Mouse (Mus musculus) midbrain, embryonic 12.5 days (tissue): Measurements from ENCODE around the gene Arhgap18. TPM values are rescaled to one million over a fixed set of nuclear protein-coding genes. Genes with fewer than 3 reads are reported as not detected.
A peak's percentile ranks its signal among the peaks of the same experiment; 100 is the strongest.

Experiments used
- ATAC-seq: fragments of 200-750 bp; cut with Nextera tagmentation; 2 replicates; pipeline ENCODE4 v1.8.0; 2017; ENCODE audit warnings: low read depth, moderate TSS enrichment, moderate library complexity; ENCODE audit not compliant: low FRiP score
- H3K27ac ChIP-seq: fragments of 300-500 bp; sonication (generic); replicated peaks from 2 replicates; pipeline ENCODE4 v1.5.1; 2016; ENCODE audit warnings: mild to moderate bottlenecking
- H3K27me3 ChIP-seq: fragments of 300-500 bp; sonication (generic); 2 replicates; pipeline ENCODE4 v1.6.1; 2016; ENCODE audit warnings: mild to moderate bottlenecking
- H3K36me3 ChIP-seq: fragments of 300-500 bp; sonication (generic); 2 replicates; pipeline ENCODE4 v1.6.1; 2016
- H3K4me1 ChIP-seq: fragments of 300-500 bp; sonication (generic); 2 replicates; pipeline ENCODE4 v1.6.1; 2016
- H3K4me2 ChIP-seq: fragments of 300-500 bp; sonication (generic); replicated peaks from 2 replicates; pipeline ENCODE4 v1.6.1; 2016; ENCODE audit warnings: mild to moderate bottlenecking, moderate library complexity
- H3K4me3 ChIP-seq: fragments of 300-500 bp; sonication (generic); 2 replicates; pipeline ENCODE4 v1.5.1; 2016; ENCODE audit warnings: mild to moderate bottlenecking
- H3K9ac ChIP-seq: fragments of 300-500 bp; sonication (generic); replicated peaks from 2 replicates; pipeline ENCODE4 v1.6.1; 2016; ENCODE audit warnings: mild to moderate bottlenecking, moderate library complexity
- H3K9me3 ChIP-seq: fragments of 300-500 bp; sonication (generic); 2 replicates; pipeline ENCODE4 v1.6.1; 2016; ENCODE audit warnings: mild to moderate bottlenecking
- WGBS: fragments of 180-500 bp; shearing (Covaris S2); methylation state at CpG from one replicate; pipeline ENCODE4 v1.1.7; 2016; 5-methylcytosine and 5-hydroxymethylcytosine counted together
- polyA plus RNA-seq: library from polyadenylated mRNA; unstranded; fragments of >200 nt; fragmentation: Nextera tagmentation; extraction: Ambion mirVana; gene quantifications from 2 replicates; pipeline ENCODE4 v1.2.1, GENCODE M21; 2016

Gene Arhgap18
- polyA plus RNA-seq, 1 experiment from 2014 or later = 17.8 TPM

DNA sequence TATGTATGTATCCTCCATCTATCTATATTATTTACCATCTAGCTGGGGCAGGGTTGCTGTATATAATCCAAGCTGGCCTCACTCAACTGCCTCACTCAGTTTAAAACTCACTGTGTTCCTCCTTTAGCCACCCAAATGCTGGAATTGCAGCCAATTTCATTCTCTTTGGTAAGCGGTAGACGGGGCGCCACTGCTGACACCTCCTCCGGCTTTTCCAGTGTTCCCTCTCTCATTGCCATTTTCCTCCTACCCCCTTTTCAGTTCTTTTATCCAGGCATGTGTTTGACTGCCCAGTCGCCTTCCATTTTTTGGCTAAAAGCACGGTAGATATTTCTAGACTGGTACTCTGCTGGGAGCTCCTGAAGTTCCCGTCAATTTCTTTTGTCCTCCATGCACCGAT lies 62.4 kb downstream of the Arhgap18 start:
- Histone ChIP-seq H3K4me1 (no peaks in the 10 kb centered on the region), H3K4me2 (no peak overlapping the region), H3K27ac (no peak overlapping the region), H3K9ac (no peak overlapping the region), H3K4me3 (no peak overlapping the region), H3K9me3 (no peaks in the 10 kb centered on the region), H3K27me3 (no peaks in the 10 kb centered on the region), H3K36me3 (no peaks in the 10 kb centered on the region)
- WGBS = 94% methylated on average over 8 of the region's 8 CpGs
- no peak for ATAC-seq

GRCm38 (mm10) chr10:26820326-26820725 lies 67.1 kb downstream of the Arhgap18 start:
- Histone ChIP-seq H3K4me2 (no peak overlapping the region), H3K9ac (no peak overlapping the region), H3K4me1 (peaks cover 12% of the 10 kb centered on the region), H3K27me3 (no peaks in the 10 kb centered on the region), H3K9me3 (no peaks in the 10 kb centered on the region), H3K27ac (no peak overlapping the region), H3K36me3 (no peaks in the 10 kb centered on the region), H3K4me3 (no peak overlapping the region)
- no peak for ATAC-seq

- H3K27me3 ChIP-seq = no peaks in the 10 kb centered on the region
- H3K4me3 ChIP-seq = no peak overlapping the region
- WGBS = 80% methylated on average over 1 of the region's 1 CpGs
- no peak overlapping the region for H3K27ac ChIP-seq
- no peak overlapping the region for H3K4me2 ChIP-seq
- no peak overlapping the region for H3K9ac ChIP-seq
- no peaks in the 10 kb centered on the region for H3K36me3 ChIP-seq
- H3K4me1 ChIP-seq = peaks cover 15% of the 10 kb centered on the region
- no peak for ATAC-seq
- H3K9me3 ChIP-seq = no peaks in the 10 kb centered on the region
Measured at GRCm38 (mm10) chr10:26820936-26821335, 67.7 kb downstream of the Arhgap18 start.

GRCm38 (mm10) chr10:26823997-26824396 lies 70.8 kb downstream of the Arhgap18 start:
- Histone ChIP-seq H3K4me2 (no peak overlapping the region), H3K4me1 (peaks cover 33% of the 10 kb centered on the region)
- WGBS = 26% methylated on average over 5 of the region's 5 CpGs

DNA sequence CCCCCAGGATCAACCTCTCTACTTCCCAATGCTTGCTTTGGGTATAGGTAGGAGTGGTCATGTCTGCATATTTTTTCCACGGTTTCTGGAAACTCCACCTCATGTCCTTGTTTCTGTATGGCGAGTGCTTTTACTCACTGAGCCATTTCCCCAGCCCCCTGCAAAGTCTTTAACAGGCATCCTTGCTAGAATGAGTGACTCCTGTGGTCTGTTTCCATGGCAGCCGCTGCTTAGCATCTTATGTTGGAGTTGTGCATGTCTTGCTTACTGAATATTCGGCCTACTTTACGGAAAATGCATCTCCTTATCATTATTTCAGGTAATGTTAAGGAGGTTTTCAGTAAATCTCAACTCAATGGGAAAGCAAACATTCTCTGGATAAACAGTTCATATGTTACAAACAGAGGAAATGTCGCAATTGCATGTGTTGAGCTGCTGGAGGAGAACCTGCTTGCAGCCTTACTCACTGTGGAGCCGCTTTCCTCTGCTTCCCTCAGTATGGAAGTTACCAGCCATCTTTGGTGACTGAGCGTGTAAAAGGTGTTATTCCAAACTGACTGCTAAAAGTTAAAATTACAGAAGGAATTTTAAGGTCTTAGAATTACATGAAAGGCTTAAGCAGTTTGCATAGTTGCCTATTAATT lies 72.1 kb downstream of the Arhgap18 start:
- WGBS = 60% methylated on average over 8 of the region's 8 CpGs
- no peak for ATAC-seq

More at GRCm38 (mm10) chr10:26823997-26824396, 70.8 kb downstream of the Arhgap18 start:
- Histone ChIP-seq H3K4me3 (no peak overlapping the region), H3K9me3 (no peaks in the 10 kb centered on the region), H3K27ac (no peak overlapping the region), H3K27me3 (no peaks in the 10 kb centered on the region), H3K36me3 (no peaks in the 10 kb centered on the region), H3K9ac (no peak overlapping the region)
- 0 out of 2 replicates have a peak, but pooled peaks have one; percentile 11 for ATAC-seq

GRCm38 (mm10) chr10:26827315-26827714 lies 74.1 kb downstream of the Arhgap18 start:
- H3K4me1 ChIP-seq = peaks cover 33% of the 10 kb centered on the region
- peak overlapping the region; percentile 83 for H3K27ac ChIP-seq
- ATAC-seq = peak; percentile 87

More for the DNA sequence above, 72.1 kb downstream of the Arhgap18 start:
- H3K9me3 ChIP-seq = no peaks in the 10 kb centered on the region
- no peak overlapping the region for H3K4me3 ChIP-seq
- no peak overlapping the region for H3K9ac ChIP-seq
- H3K36me3 ChIP-seq = no peaks in the 10 kb centered on the region
- H3K4me1 ChIP-seq = peaks cover 33% of the 10 kb centered on the region
- no peak overlapping the region; the same call in 1 of the 2 replicates for H3K27ac ChIP-seq
- H3K27me3 ChIP-seq = no peaks in the 10 kb centered on the region
- no peak overlapping the region for H3K4me2 ChIP-seq

GRCm38 (mm10) chr10:26828412-26829137 lies 75.4 kb downstream of the Arhgap18 start:
- Histone ChIP-seq H3K27ac (peak overlapping the region; percentile 83), H3K4me2 (no peak overlapping the region), H3K4me3 (no peak overlapping the region), H3K27me3 (no peaks in the 10 kb centered on the region), H3K9me3 (no peaks in the 10 kb centered on the region), H3K4me1 (peaks cover 33% of the 10 kb centered on the region), H3K9ac (no peak overlapping the region), H3K36me3 (no peaks in the 10 kb centered on the region)
- no peak for ATAC-seq
- 60% methylated on average over 9 of the region's 9 CpGs for WGBS

More at GRCm38 (mm10) chr10:26827315-26827714, 74.1 kb downstream of the Arhgap18 start:
- Histone ChIP-seq H3K4me3 (no peak overlapping the region), H3K4me2 (no peak overlapping the region), H3K9ac (no peak overlapping the region), H3K9me3 (no peaks in the 10 kb centered on the region), H3K27me3 (no peaks in the 10 kb centered on the region), H3K36me3 (no peaks in the 10 kb centered on the region)
- WGBS = 20% methylated on average over 5 of the region's 5 CpGs

- peaks cover 15% of the 10 kb centered on the region for H3K4me1 ChIP-seq
- ATAC-seq = no peak
Measured at GRCm38 (mm10) chr10:26832068-26832467, 78.8 kb downstream of the Arhgap18 start.

DNA sequence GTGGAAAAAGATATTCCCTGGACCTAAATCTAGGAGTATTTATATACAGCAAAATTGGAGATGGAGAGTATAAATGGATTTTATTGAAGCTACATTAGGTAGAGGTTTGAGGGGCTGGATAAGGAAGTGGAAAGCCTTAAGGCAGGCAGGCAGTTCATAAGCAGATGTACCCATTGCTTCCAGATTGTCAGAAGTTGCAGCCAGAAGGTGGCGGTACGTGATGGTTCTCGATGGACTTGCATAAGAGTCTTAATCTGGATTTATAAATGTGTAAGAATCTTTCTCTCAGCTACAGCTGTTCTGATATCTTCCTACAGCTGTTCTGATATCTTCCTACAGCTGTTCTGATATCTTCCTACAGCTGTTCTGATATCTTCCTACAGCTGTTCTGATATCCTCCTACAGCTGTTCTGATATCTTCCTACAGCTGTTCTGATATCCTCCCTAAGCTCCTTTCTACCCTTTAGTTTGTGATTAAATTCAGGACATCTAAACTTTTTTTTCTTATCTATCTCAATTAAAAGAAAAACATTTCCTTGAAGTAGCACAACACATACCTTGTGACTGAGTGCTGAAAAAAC lies 79.5 kb downstream of the Arhgap18 start:
- Histone ChIP-seq H3K36me3 (no peaks in the 10 kb centered on the region), H3K4me2 (no peak overlapping the region), H3K9me3 (no peaks in the 10 kb centered on the region), H3K27ac (no peak overlapping the region), H3K4me1 (peaks cover 10% of the 10 kb centered on the region), H3K27me3 (no peaks in the 10 kb centered on the region), H3K4me3 (no peak overlapping the region), H3K9ac (no peak overlapping the region)
- no peak for ATAC-seq
- 98% methylated on average over 3 of the region's 3 CpGs for WGBS

More at GRCm38 (mm10) chr10:26832068-26832467, 78.8 kb downstream of the Arhgap18 start:
- Histone ChIP-seq H3K4me2 (no peak overlapping the region), H3K27ac (no peak overlapping the region), H3K36me3 (no peaks in the 10 kb centered on the region), H3K4me3 (no peak overlapping the region), H3K9me3 (no peaks in the 10 kb centered on the region), H3K9ac (no peak overlapping the region), H3K27me3 (no peaks in the 10 kb centered on the region)
- WGBS = 91% methylated on average over 3 of the region's 3 CpGs

DNA sequence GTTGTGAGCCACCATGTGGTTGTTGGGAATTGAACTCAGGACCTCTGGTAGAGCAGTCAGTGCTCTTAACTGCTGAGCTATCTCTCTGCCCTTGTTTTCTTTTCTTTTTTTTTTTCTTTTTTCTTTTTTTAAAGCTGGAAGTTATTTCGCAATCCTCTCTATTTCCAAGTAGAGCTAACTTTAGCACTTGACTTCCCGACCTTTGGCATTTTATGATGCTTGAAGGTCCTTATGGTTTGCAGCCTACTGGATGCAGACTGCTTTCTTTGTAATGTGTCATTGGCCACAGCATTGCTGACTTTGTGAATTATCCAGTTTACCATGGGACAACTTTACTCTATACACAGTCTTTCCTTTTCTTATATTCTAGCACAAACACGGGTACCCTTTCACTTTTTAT lies 80.2 kb downstream of the Arhgap18 start:
- Histone ChIP-seq H3K4me3 (no peak overlapping the region), H3K9me3 (no peaks in the 10 kb centered on the region), H3K4me1 (peaks cover 4% of the 10 kb centered on the region), H3K27me3 (no peaks in the 10 kb centered on the region), H3K9ac (no peak overlapping the region), H3K27ac (no peak overlapping the region), H3K4me2 (no peak overlapping the region), H3K36me3 (no peaks in the 10 kb centered on the region)
- ATAC-seq = no peak
- WGBS = 89% methylated on average over 3 of the region's 3 CpGs

DNA sequence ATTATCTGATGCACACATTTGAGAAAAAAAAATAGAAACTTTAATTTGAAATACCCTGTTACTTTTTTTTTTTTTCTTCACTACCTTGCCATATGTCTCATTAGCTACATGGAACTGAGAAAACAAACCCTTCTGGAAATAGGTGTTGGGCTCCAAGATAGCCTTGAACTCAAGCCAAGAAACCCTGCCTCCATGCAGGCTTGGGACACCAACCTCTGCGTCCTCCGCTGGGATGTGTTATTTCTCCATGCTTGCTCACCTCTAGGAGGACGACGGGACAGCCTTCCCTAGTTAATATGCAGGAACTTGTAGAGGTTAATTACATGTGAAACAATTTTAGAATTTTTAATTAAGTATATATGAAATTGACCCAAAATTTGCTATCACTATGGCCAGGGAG lies 96.1 kb downstream of the Arhgap18 start:
- no peak overlapping the region for H3K27ac ChIP-seq
- no peaks in the 10 kb centered on the region for H3K4me1 ChIP-seq
- H3K36me3 ChIP-seq = no peaks in the 10 kb centered on the region
- H3K9ac ChIP-seq = no peak overlapping the region
- H3K4me3 ChIP-seq = no peak overlapping the region
- no peak overlapping the region for H3K4me2 ChIP-seq
- 91% methylated on average over 4 of the region's 4 CpGs for WGBS
- no peaks in the 10 kb centered on the region for H3K9me3 ChIP-seq
- no peaks in the 10 kb centered on the region for H3K27me3 ChIP-seq
- no peak for ATAC-seq

DNA sequence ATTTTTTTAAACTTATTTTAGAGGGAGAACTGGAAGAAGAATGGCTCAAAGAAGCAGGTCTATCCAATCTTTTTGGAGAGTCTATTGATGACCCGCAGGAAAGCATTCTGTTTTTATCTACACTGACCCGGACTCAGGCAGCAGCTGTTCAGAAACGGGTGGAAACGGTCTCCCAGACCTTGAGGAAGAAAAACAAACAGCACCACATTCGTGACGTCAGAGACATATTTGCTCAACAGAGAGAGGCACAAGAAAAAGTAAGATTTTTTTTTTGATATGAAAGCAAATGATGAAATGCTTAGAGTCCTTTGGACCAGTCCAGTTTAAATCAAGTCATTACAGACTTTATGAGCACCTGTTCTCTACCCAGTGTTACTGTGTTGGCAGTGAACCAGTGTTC lies 96.6 kb downstream of the Arhgap18 start:
- no peak for ATAC-seq
- Histone ChIP-seq H3K4me2 (no peak overlapping the region), H3K9ac (no peak overlapping the region), H3K36me3 (no peaks in the 10 kb centered on the region), H3K27me3 (no peaks in the 10 kb centered on the region), H3K4me1 (no peaks in the 10 kb centered on the region), H3K27ac (no peak overlapping the region), H3K4me3 (no peak overlapping the region), H3K9me3 (no peaks in the 10 kb centered on the region)
- 77% methylated on average over 6 of the region's 6 CpGs for WGBS
